Mouse (Mus musculus) olfactory bulb, adult 2 months (tissue): ENCODE measurements around the gene Slc7a5.

ENCODE experiments used
- CTCF ChIP-seq: fragments of 200-500 bp; IDR thresholded peaks from 2 replicates; pipeline ENCODE4 v1.5.1; 2012; ENCODE audit warnings: low read depth, mild to moderate bottlenecking, low read length, moderate library complexity; ENCODE audit not compliant: insufficient read depth
- POLR2A ChIP-seq: fragments of 200-500 bp; IDR thresholded peaks from 2 replicates; pipeline ENCODE4 v1.6.1; 2012; ENCODE audit warnings: mild to moderate bottlenecking, low read depth, low read length, moderate library complexity; ENCODE audit not compliant: insufficient read depth

DNA sequence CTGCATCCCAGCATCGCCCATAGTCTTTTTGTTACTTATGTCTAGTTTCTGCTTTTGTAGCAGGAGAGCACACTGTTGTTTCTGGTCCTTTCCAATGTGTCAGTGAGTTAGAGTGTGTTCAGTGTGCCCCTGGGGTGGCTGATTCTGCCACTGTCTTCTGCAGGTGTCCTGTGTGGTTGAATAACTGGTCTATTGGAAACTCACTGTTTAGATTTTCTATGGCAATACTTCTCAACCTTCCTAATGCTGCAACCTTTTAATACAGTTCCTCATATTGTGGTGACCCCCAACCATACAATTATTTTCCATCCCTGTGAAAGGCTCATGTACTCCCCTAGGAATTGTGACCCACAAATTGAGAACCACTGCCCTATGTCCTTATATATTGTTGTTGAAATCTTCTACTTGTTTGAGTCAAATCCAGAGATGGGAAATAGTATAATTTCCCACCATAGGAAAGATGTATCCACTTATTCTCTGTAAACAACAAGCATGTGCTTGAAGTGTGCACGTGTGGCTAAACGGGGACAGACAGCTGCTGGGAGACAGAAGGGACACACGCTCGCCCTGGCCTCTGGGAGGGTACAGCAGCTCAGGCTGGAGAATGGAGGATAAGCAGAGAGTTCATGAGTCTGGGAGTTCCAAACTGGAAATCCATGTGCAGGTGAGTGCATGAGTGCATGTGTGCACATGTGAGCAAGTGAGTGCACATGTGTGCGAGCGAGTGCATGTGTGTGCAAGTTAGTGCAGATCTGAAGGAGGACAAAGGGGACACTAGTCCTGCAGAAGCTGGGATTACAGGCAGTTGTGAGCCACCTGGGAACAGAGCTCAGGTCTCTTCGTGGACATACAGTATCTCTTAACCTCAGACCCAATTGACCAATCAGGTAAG, 65.2 kb downstream of the Slc7a5 start:
- TF ChIP-seq CTCF, result no peak
- TF ChIP-seq POLR2A, result no peak
